Mouse (Mus musculus) brown adipose tissue, adult 24 weeks (tissue): ENCODE data around the gene Kctd15. TPM values are rescaled to one million over a fixed set of nuclear protein-coding genes. Genes with fewer than 3 reads are reported as not detected.

Experiments used
- H3K27ac ChIP-seq: fragments of 200-500 bp; replicated peaks from 2 replicates; pipeline ENCODE4 v1.5.1; 2012; ENCODE audit warnings: low read depth, mild to moderate bottlenecking, low read length
- H3K4me1 ChIP-seq: fragments of 200-500 bp; 2 replicates; pipeline ENCODE4 v1.6.1; 2012; ENCODE audit warnings: low read length, mixed read lengths; ENCODE audit not compliant: control insufficient read depth, insufficient read depth, insufficient read length
- H3K4me3 ChIP-seq: fragments of 200-500 bp; 2 replicates; pipeline ENCODE4 v1.5.1; 2012; ENCODE audit warnings: low read depth, mild to moderate bottlenecking, low read length, moderate library complexity; ENCODE audit not compliant: insufficient read depth
- polyA plus RNA-seq: library from polyadenylated mRNA; stranded (reverse); fragments of >200 nt; gene quantifications from 2 replicates; pipeline ENCODE4 v1.2.4, GENCODE M21; 2012; ENCODE audit not compliant: missing spikeins, insufficient read depth, insufficient read length

Gene Kctd15
- polyA plus RNA-seq, 1 experiment, result 14.0 TPM

- Histone ChIP-seq H3K27ac (no peak overlapping the region), H3K4me3 (no peak overlapping the region), H3K4me1 (no peaks in the 10 kb centered on the region)
Measured at GRCm38 (mm10) chr7:34616275-34616674, 40.3 kb downstream of the Kctd15 start.

- no peaks in the 10 kb centered on the region for H3K4me1 ChIP-seq
- no peak overlapping the region for H3K4me3 ChIP-seq
- H3K27ac ChIP-seq, result no peak overlapping the region
Measured at GRCm38 (mm10) chr7:34610445-34610844, 46.1 kb downstream of the Kctd15 start.

GRCm38 (mm10) chr7:34607334-34607970 lies 49.1 kb downstream of the Kctd15 start:
- no peak overlapping the region for H3K27ac ChIP-seq

GRCm38 (mm10) chr7:34606729-34607128 lies 49.8 kb downstream of the Kctd15 start:
- Histone ChIP-seq H3K4me3 (no peak overlapping the region), H3K4me1 (no peaks in the 10 kb centered on the region), H3K27ac (no peak overlapping the region)

More at GRCm38 (mm10) chr7:34607334-34607970, 49.1 kb downstream of the Kctd15 start:
- H3K4me1 ChIP-seq, result no peaks in the 10 kb centered on the region
- no peak overlapping the region for H3K4me3 ChIP-seq

GRCm38 (mm10) chr7:34606051-34606450 lies 50.5 kb downstream of the Kctd15 start:
- Histone ChIP-seq H3K4me3 (no peak overlapping the region), H3K4me1 (no peaks in the 10 kb centered on the region), H3K27ac (no peak overlapping the region)

GRCm38 (mm10) chr7:34598576-34598975 lies 58.0 kb downstream of the Kctd15 start:
- Histone ChIP-seq H3K27ac (no peak overlapping the region), H3K4me3 (no peak overlapping the region), H3K4me1 (no peaks in the 10 kb centered on the region)

GRCm38 (mm10) chr7:34597986-34598385 lies 58.5 kb downstream of the Kctd15 start:
- H3K27ac ChIP-seq, result no peak overlapping the region
- no peaks in the 10 kb centered on the region for H3K4me1 ChIP-seq
- H3K4me3 ChIP-seq, result no peak overlapping the region

- H3K27ac ChIP-seq, result no peak overlapping the region
- no peaks in the 10 kb centered on the region for H3K4me1 ChIP-seq
- no peak overlapping the region for H3K4me3 ChIP-seq
Measured at GRCm38 (mm10) chr7:34596531-34597235, 59.8 kb downstream of the Kctd15 start.

- Histone ChIP-seq H3K4me3 (no peak overlapping the region), H3K4me1 (no peaks in the 10 kb centered on the region), H3K27ac (no peak overlapping the region)
Measured at GRCm38 (mm10) chr7:34595307-34595565, 61.3 kb downstream of the Kctd15 start.

- Histone ChIP-seq H3K4me3 (peak overlapping the region; percentile 48), H3K4me1 (no peaks in the 10 kb centered on the region), H3K27ac (no peak overlapping the region; the same call in 1 of the 2 replicates)
Measured at GRCm38 (mm10) chr7:34594501-34595306, 61.8 kb downstream of the Kctd15 start.

GRCm38 (mm10) chr7:34590711-34591110 lies 65.8 kb downstream of the Kctd15 start:
- Histone ChIP-seq H3K27ac (no peak overlapping the region), H3K4me1 (no peaks in the 10 kb centered on the region), H3K4me3 (no peak overlapping the region)

Other genes with a start within 250 kb of the Kctd15 start
- gene Chst8, start 156.0 kb upstream of the Kctd15 start, polyA plus RNA-seq, result 2.0 TPM in 1 of 2 replicates, not detected in the other